ENCODE assay signal across 19 mouse cellular contexts in genomic region chr9:36947056-36947694, GRCm38 (mm10).
DNase-seq lines count a peak whose midpoint lies in the region; ATAC-seq and TF ChIP-seq lines count a peak whose summit lies in the region.
"Had no signal": no experiment of that assay in that cellular context is flagged by ENCODE, and none has a peak within 500 bp of the region (broad histone marks: within the 10 kb centered on the region; RNA-seq: fewer than 3 reads in every experiment).

No protein-coding gene starts in this region.

- peak; percentile 3 for DNase-seq in embryo, embryonic 10 days (ENCODE audit: low spot score)
- DNase-seq in embryo, embryonic 9.5 days (ENCODE audit: extremely low spot score), result no peak
- peak; percentile 52 to 65 for DNase-seq in lung, adult 18-20 months
- no peak for DNase-seq in lung, adult 2 months
- DNase-seq in heart, postnatal 25 days (ENCODE audit: low spot score), result peak; percentile 47
- DNase-seq in skeletal muscle tissue, adult 2 months (ENCODE audit: low read depth, low spot score), result peak; percentile 86
- DNase-seq in layer of hippocampus, adult 18-20 months (ENCODE audit: low spot score in 2 of 2), result no peak
- DNase-seq: adrenal gland, adult 8-10 months; cerebellum, adult 9-11 months; kidney, adult 9 months; right cerebral cortex, postnatal 14 days; thymus, postnatal 4 days had no signal

- H3K4me1 ChIP-seq in lung, adult 2 months (ENCODE audit: control insufficient read depth, insufficient read depth, low read length), result peaks cover 4% of the 10 kb centered on the region; the same call in 1 of the 2 replicates
- H3K4me1 ChIP-seq: stomach, embryonic 15.5 days had no signal

- no peak for ATAC-seq in monocyte, adult 5-6 weeks (replicated peaks; ENCODE audit: insufficient number of reproducible peaks, low FRiP score, low TSS enrichment, poor library complexity, severe bottlenecking)
- ATAC-seq: forebrain, embryonic 13.5 days; hindbrain, postnatal 0 days; Patski had no signal

- no peak for TF ChIP-seq POLR2A in lung, adult 2 months (IDR thresholded peaks at IDR 0.05; ENCODE audit: borderline replicate concordance, extremely low read depth, low read depth, low read length)

- intact Hi-C loops in heart, postnatal 25 days (cut with DNase I), result no loop called here

- H3K4me3 ChIP-seq in lung, adult 2 months (replicated peaks; ENCODE audit: extremely low read depth, low read depth, low read length), result no peak overlapping the region
- H3K4me3 ChIP-seq: embryonic facial prominence, embryonic 12.5 days; forebrain, embryonic 13.5 days; limb, embryonic 13.5 days; stomach, embryonic 15.5 days had no signal

- no peak for TF ChIP-seq CTCF in lung, adult 2 months (IDR thresholded peaks at IDR 0.05; ENCODE audit: insufficient read depth, low read length)

- 72% methylated on average over 5 of the region's 5 CpGs for WGBS in lung, adult 2 months

Comparison
In these comparisons a context has a peak if more than half of its experiments do, and no peak if none do; other contexts are left out.
1. DNase-seq: peak in embryo, embryonic 10 days (single experiment), lung, adult 18-20 months (2 of 2), heart, postnatal 25 days (single experiment) and skeletal muscle tissue, adult 2 months (single experiment); none in embryo, embryonic 9.5 days (single experiment), lung, adult 2 months (single experiment) and layer of hippocampus, adult 18-20 months (0 of 2).